Mouse (Mus musculus) liver, embryonic 11.5 days (tissue): ENCODE results near the gene Rasgef1c. TPM values are rescaled to one million over a fixed set of nuclear protein-coding genes. Genes with fewer than 3 reads are reported as not detected.

ENCODE experiments used
- ATAC-seq: fragments of 200-750 bp; cut with Nextera tagmentation; replicated peaks from 2 replicates; pipeline ENCODE4 v1.8.0; 2017; ENCODE audit warnings: moderate number of reproducible peaks, mild to moderate bottlenecking, moderate TSS enrichment, moderate library complexity; ENCODE audit not compliant: low FRiP score
- DNase-seq: peaks from one replicate; pipeline ENCODE4 v3.0.0-alpha.2; 2017; ENCODE audit warnings: low spot score
- H3K27ac ChIP-seq: fragments of 300-500 bp; sonication (generic); 2 replicates; pipeline ENCODE4 v1.5.1; 2014; ENCODE audit warnings: mild to moderate bottlenecking, low read depth, low read length, control low read depth
- H3K27me3 ChIP-seq: fragments of 300-500 bp; sonication (generic); replicated peaks from 2 replicates; pipeline ENCODE4 v1.6.1; 2014; ENCODE audit warnings: low read length, mixed read lengths; ENCODE audit not compliant: control insufficient read depth, insufficient read depth
- H3K36me3 ChIP-seq: fragments of 300-500 bp; sonication (generic); 2 replicates; pipeline ENCODE4 v1.6.1; 2014; ENCODE audit warnings: mild to moderate bottlenecking, low read length, moderate library complexity, mixed read lengths; ENCODE audit not compliant: control insufficient read depth, insufficient read depth
- H3K4me1 ChIP-seq: fragments of 300-500 bp; sonication (generic); replicated peaks from 2 replicates; pipeline ENCODE4 v1.6.1; 2014; ENCODE audit warnings: low read length, mixed read lengths; ENCODE audit not compliant: control insufficient read depth, insufficient read depth
- H3K4me2 ChIP-seq: fragments of 300-500 bp; sonication (generic); 2 replicates; pipeline ENCODE4 v1.6.1; 2014; ENCODE audit warnings: mild to moderate bottlenecking, control low read depth, moderate library complexity
- H3K4me3 ChIP-seq: fragments of 300-500 bp; sonication (generic); 2 replicates; pipeline ENCODE4 v1.5.1; 2014; ENCODE audit warnings: low read depth, low read length, control low read depth
- H3K9ac ChIP-seq: fragments of 300-500 bp; sonication (generic); 2 replicates; pipeline ENCODE4 v1.6.1; 2014; ENCODE audit warnings: low read depth, low read length, control low read depth
- H3K9me3 ChIP-seq: fragments of 300-500 bp; sonication (generic); 2 replicates; pipeline ENCODE4 v1.6.1; 2016; ENCODE audit warnings: low read length, inconsistent platforms, mixed read lengths; ENCODE audit not compliant: control insufficient read depth
- WGBS: fragments of 180-500 bp; shearing (Covaris S2); extraction: QIAGEN DNeasy Blood & Tissue Kit; methylation state at CpG from one replicate; pipeline ENCODE4 v1.1.7; 2014; 5-methylcytosine and 5-hydroxymethylcytosine counted together
- polyA plus RNA-seq: library from polyadenylated mRNA; unstranded; fragments of >200 nt; fragmentation: Nextera tagmentation; extraction: Ambion mirVana; gene quantifications from 2 replicates; pipeline ENCODE4 v1.2.1, GENCODE M21; 2014

The Rasgef1c gene
- polyA plus RNA-seq, 1 experiment from 2014 or later, result not detected

DNA sequence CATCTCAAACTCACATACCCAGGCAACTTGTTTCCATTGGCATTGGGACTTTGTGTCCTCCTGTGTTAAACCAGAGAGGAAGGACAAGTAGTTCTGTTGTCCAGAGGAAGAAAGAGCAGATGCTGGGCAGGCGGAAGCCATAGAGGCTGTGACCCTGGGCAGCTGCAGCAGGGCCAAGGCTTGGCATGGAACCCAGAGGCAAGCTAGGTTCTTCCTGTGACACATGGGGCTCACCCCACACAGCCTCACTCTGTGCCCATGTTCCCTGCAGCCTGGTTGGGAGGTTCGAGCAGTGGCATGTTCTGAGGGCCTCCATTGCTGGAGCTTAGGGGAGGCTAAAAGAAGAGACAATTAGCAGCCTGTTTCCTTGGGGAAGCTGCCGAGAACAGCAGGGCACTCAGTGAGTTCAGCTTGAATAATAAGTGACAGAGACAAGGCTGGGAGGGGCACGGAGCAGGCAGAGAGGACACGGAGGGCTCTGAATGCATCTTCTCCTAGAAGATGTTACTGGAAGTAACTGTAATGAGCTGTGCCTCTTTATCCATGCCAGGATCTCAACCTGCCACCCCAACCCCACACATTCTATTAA, 29.5 kb downstream of the Rasgef1c start:
- Histone ChIP-seq H3K9ac (no peak overlapping the region), H3K27ac (no peak overlapping the region), H3K4me3 (no peak overlapping the region), H3K36me3 (no peaks in the 10 kb centered on the region), H3K27me3 (peaks cover 12% of the 10 kb centered on the region), H3K9me3 (no peaks in the 10 kb centered on the region), H3K4me1 (no peaks in the 10 kb centered on the region; the same call in 1 of the 2 replicates), H3K4me2 (no peak overlapping the region)
- no peak for DNase-seq
- no peak for ATAC-seq
- WGBS, result 52% methylated on average over 5 of the region's 5 CpGs

DNA sequence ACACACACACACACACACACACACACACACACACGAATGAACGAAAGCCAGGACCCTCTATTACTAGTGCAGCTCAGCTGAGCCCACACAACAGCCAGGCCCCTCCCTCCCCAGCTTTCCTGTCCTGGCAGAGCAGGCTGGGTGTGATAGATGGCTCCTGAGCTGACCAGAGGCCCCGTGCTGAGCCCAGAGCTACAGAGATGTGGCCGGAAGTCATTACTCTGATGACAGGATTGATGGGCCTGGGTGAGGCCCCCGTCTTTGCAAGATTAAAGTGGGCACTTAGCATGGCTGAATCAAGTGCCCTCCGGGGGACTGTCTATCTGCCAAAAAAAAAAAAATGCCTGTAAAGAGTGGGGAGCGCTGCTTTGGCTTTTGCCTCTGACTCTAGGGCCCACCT, 30.2 kb downstream of the Rasgef1c start:
- Histone ChIP-seq H3K36me3 (no peaks in the 10 kb centered on the region), H3K4me2 (no peak overlapping the region), H3K9ac (no peak overlapping the region), H3K27me3 (peaks cover 12% of the 10 kb centered on the region), H3K27ac (no peak overlapping the region), H3K4me3 (no peak overlapping the region), H3K9me3 (no peaks in the 10 kb centered on the region), H3K4me1 (no peaks in the 10 kb centered on the region; the same call in 1 of the 2 replicates)
- DNase-seq (no peak), ATAC-seq (0 out of 2 replicates have a peak, but pooled peaks have one; percentile 23)
- 26% methylated on average over 7 of the region's 7 CpGs for WGBS

DNA sequence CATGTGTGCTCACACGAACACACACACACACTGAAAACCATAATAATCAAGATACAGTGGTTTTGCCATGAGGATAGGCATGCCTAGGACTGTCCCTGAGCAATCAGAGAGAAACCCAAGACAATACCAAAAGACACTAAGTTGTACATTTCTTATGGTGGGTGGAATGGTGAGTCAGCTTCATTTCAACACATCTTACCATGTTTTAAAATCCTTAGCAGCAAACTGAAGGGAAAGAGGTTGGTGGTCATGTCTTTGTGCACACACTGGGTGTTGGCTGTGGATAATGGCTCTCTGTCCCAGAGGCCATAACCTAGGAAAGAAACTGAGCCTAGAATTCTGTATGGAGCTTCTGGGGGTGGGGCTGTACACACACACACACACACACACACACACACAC, 32.2 kb downstream of the Rasgef1c start:
- ATAC-seq, result no peak

DNA sequence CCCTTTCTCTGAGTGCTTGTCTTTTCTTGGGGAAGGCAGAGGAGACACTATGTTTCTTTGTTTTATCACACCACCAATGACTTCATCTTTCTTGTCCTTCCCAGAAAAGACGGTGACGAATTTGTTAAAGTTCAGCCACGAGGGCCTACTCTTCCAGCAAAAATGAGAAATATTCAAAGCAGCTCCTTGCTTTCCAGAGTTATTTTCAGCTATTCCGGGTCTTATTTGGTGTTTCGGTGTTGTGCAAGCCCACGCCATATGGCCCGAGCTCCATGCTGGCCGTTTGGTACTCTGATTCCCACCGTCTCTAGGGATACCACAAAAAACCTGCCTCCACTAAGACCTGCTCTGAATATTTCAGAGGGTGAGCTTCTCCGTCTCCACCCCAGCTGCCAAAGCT, 32.7 kb downstream of the Rasgef1c start:
- H3K27me3 ChIP-seq, result 0 out of 2 replicates have a peak, but pooled peaks cover 6% of the 10 kb centered on the region
- H3K4me2 ChIP-seq, result no peak overlapping the region
- DNase-seq, result no peak
- H3K4me1 ChIP-seq, result no peaks in the 10 kb centered on the region; the same call in 1 of the 2 replicates
- WGBS, result 74% methylated on average over 10 of the region's 10 CpGs
- H3K4me3 ChIP-seq, result no peak overlapping the region
- ATAC-seq, result no peak
- H3K27ac ChIP-seq, result no peak overlapping the region
- no peaks in the 10 kb centered on the region for H3K36me3 ChIP-seq
- H3K9ac ChIP-seq, result no peak overlapping the region
- no peaks in the 10 kb centered on the region for H3K9me3 ChIP-seq

More for the DNA sequence above, 32.2 kb downstream of the Rasgef1c start:
- no peaks in the 10 kb centered on the region; the same call in 1 of the 2 replicates for H3K4me1 ChIP-seq
- H3K4me2 ChIP-seq, result no peak overlapping the region
- H3K9ac ChIP-seq, result no peak overlapping the region
- no peak overlapping the region for H3K27ac ChIP-seq
- H3K9me3 ChIP-seq, result no peaks in the 10 kb centered on the region
- no peaks in the 10 kb centered on the region for H3K36me3 ChIP-seq
- DNase-seq, result no peak
- 68% methylated on average over 1 of the region's 1 CpGs for WGBS
- no peak overlapping the region for H3K4me3 ChIP-seq
- 0 out of 2 replicates have a peak, but pooled peaks cover 6% of the 10 kb centered on the region for H3K27me3 ChIP-seq

DNA sequence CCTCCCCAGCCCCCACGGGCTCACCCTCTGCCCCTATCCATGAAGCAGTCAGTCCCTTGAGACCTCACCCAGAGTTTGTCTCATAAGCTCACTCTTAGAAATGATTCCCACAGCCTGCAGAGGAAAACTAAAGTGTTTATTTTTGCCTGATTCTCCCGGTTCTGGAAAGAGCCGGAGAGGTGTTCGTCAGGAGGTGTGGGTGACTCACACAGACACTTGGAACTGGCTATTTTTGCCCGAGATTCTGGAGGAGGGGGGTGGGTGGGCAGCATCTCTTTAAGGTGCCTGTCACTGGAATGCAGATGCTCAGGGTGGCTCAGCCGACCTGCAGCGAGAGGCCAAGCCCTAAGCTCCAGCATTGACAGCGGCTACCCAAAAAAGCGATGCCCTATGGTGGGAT, 34.8 kb downstream of the Rasgef1c start:
- H3K4me1 ChIP-seq, result no peaks in the 10 kb centered on the region; the same call in 1 of the 2 replicates
- ATAC-seq (no peak), DNase-seq (no peak)
- H3K27me3 ChIP-seq, result 0 out of 2 replicates have a peak, but pooled peaks cover 4% of the 10 kb centered on the region
- no peak overlapping the region for H3K4me2 ChIP-seq
- H3K36me3 ChIP-seq, result no peaks in the 10 kb centered on the region
- H3K27ac ChIP-seq, result no peak overlapping the region
- H3K9me3 ChIP-seq, result no peaks in the 10 kb centered on the region
- WGBS, result 84% methylated on average over 9 of the region's 9 CpGs
- no peak overlapping the region for H3K9ac ChIP-seq
- no peak overlapping the region for H3K4me3 ChIP-seq

DNA sequence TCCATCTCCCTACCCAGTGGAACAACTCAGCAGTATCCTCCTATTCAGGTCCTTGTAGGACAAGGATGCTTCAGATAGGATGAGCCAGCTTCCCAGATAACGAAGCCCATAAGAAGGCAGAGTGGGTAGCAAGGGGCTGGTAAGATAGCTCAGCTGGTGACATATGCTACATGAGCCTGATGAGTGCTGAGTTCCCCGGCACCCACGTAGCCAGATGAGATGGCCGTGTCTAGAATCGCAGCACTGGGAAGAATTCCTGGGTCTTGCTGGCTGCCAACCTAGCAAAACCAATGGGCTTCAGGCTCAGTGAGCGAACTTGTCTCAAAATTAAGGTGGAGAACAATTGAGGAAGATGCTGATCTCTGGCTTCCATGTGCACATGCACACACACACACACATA, 36.1 kb downstream of the Rasgef1c start:
- Histone ChIP-seq H3K9me3 (no peaks in the 10 kb centered on the region), H3K4me1 (no peaks in the 10 kb centered on the region), H3K4me2 (no peak overlapping the region), H3K27ac (no peak overlapping the region), H3K4me3 (no peak overlapping the region), H3K9ac (no peak overlapping the region), H3K27me3 (0 out of 2 replicates have a peak, but pooled peaks cover 4% of the 10 kb centered on the region), H3K36me3 (no peaks in the 10 kb centered on the region)
- DNase-seq, result no peak
- ATAC-seq, result no peak
- 84% methylated on average over 6 of the region's 6 CpGs for WGBS

DNA sequence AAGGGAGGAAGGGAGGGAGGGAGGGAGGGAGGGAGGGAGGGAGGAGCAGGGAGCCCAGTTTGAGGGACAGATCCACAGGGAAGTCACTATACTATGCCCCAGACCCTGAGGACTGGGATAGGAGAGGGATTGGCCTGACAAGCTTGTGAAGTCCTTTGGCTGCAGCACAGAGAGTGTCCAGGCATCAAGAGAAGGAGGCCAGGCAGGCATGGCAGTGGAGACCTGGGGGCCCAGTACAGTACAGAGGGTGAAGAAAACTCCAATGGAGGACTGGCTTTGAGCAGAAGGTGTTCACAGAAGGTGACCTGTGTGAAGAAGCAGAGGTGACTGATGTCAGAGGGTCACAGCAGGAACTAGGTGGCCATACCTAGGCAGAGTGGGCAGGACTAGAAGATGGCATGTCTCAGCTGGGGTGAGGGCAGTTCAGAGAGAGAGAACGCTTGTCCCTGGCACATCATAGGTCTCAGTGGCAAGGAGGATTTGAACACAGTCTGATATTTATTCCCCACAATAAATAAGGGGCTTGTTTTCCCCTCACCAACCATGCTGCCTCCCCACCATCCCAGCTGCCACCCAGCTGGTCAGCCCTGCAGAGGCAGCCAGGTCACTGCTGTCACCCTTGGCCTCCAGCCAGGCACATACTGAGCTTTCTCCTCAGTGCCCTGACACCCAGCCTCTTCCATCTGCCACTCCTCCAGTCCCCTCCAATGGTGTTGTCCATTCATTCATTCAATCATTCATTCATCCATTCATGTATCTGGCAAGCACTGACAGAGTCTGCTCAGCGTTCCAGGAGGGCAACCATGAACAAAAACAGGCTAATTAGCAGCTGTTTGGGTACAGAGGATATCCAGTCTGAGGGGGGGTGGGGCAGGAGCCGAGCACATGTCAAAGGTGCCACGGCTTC, 36.9 kb downstream of the Rasgef1c start:
- WGBS, result 63% methylated on average over 4 of the region's 4 CpGs

DNA sequence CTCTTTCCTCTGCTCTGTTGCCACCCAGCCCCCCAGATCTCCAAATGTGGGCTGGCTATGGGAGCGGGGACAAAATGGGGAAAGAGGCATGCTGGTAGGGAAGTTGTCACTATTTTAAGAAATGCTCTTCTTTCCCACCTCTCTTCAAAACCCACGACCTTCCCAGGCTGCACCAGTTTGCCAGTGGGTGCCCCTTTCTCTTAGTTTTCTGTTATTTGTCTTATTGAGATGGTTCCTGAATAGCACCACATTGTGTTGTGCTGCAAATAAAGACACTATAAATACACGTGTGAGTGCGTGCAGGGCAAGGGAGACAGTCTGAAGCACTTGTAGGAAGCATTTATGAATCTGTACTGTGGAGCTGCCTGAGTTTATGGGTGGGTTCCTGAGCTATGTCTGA, 41.2 kb downstream of the Rasgef1c start:
- 61% methylated on average over 4 of the region's 4 CpGs for WGBS

More for the DNA sequence above, 36.9 kb downstream of the Rasgef1c start:
- H3K4me3 ChIP-seq, result no peak overlapping the region
- H3K9me3 ChIP-seq, result no peaks in the 10 kb centered on the region
- DNase-seq (no peak), ATAC-seq (no peak)
- 0 out of 2 replicates have a peak, but pooled peaks cover 4% of the 10 kb centered on the region for H3K27me3 ChIP-seq
- H3K4me1 ChIP-seq, result no peaks in the 10 kb centered on the region
- H3K4me2 ChIP-seq, result no peak overlapping the region
- no peak overlapping the region for H3K27ac ChIP-seq
- H3K36me3 ChIP-seq, result no peaks in the 10 kb centered on the region
- no peak overlapping the region for H3K9ac ChIP-seq

More for the DNA sequence above, 41.2 kb downstream of the Rasgef1c start:
- no peaks in the 10 kb centered on the region for H3K36me3 ChIP-seq
- no peaks in the 10 kb centered on the region for H3K9me3 ChIP-seq
- DNase-seq (no peak), ATAC-seq (no peak)
- H3K4me3 ChIP-seq, result no peak overlapping the region
- H3K4me1 ChIP-seq, result no peaks in the 10 kb centered on the region
- no peak overlapping the region for H3K9ac ChIP-seq
- H3K27ac ChIP-seq, result no peak overlapping the region
- H3K4me2 ChIP-seq, result no peak overlapping the region
- no peaks in the 10 kb centered on the region for H3K27me3 ChIP-seq
